Comparison of ENCODE assay signal across 8 mouse cellular contexts in the genomic region with DNA sequence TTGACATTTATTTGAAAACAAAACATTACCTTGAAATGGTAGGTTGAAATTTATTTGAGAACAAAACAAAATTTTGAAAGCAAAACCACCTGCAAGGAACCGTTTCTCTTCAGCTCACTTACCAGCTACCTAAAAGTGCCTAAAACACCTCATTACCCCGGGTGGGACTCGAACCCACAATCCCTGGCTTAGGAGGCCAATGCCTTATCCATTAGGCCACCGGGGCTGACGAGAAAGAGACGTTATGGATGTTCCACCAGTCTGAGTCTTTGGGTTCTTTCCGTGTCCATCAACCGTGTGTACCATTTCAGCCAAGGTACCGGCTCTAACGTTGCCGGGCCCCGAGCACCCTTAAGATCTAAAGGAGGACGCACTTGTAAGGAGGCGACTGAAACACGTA. TPM values are rescaled to one million over a fixed set of nuclear protein-coding genes. Genes with fewer than 3 reads are reported as not detected.
DNase-seq lines count a peak whose midpoint lies in the region; ATAC-seq and TF ChIP-seq lines count a peak whose summit lies in the region.

No protein-coding gene starts in this region.

- 0% methylated on average over 15 of the region's 15 CpGs for WGBS in embryonic facial prominence, embryonic 11.5 days
- 11% methylated on average over 15 of the region's 15 CpGs for WGBS in kidney, adult 2 months
- WGBS in limb, embryonic 11.5 days: 1% methylated on average over 15 of the region's 15 CpGs
- under 1% methylated on average over 15 of the region's 15 CpGs for WGBS in midbrain, embryonic 12.5 days

- H3K36me3 ChIP-seq in embryonic facial prominence, embryonic 11.5 days (replicated peaks; ENCODE audit: control insufficient read depth, insufficient read depth, low read depth, low read length): no peaks in the 10 kb centered on the region
- H3K36me3 ChIP-seq in kidney, adult 2 months (ENCODE audit: control insufficient read depth, insufficient read depth, low read length): no peaks in the 10 kb centered on the region
- no peaks in the 10 kb centered on the region for H3K36me3 ChIP-seq in limb, embryonic 11.5 days (ENCODE audit: control insufficient read depth, insufficient read depth, low read length)
- no peaks in the 10 kb centered on the region for H3K36me3 ChIP-seq in midbrain, embryonic 12.5 days

- H3K4me1 ChIP-seq in embryonic facial prominence, embryonic 11.5 days (ENCODE audit: control insufficient read depth, insufficient read depth, low read length): no peaks in the 10 kb centered on the region
- H3K4me1 ChIP-seq in kidney, adult 2 months (ENCODE audit: control insufficient read depth, insufficient read depth, low read length): no peaks in the 10 kb centered on the region
- peaks cover 3% of the 10 kb centered on the region; the same call in 1 of the 2 replicates for H3K4me1 ChIP-seq in limb, embryonic 11.5 days (ENCODE audit: control insufficient read depth, insufficient read depth, low read length)
- H3K4me1 ChIP-seq in midbrain, embryonic 12.5 days: peaks cover 7% of the 10 kb centered on the region; the same call in 1 of the 2 replicates

- 0 out of 2 replicates have a peak, but pooled peaks have one; percentile 4 for ATAC-seq in embryonic facial prominence, embryonic 11.5 days (replicated peaks; ENCODE audit: insufficient number of reproducible peaks, low FRiP score, low TSS enrichment, low read depth)
- ATAC-seq in limb, embryonic 11.5 days (ENCODE audit: insufficient number of reproducible peaks, low FRiP score, low TSS enrichment, low read depth): peak; percentile 41
- peak; percentile 9; the same call in 1 of the 2 replicates for ATAC-seq in midbrain, embryonic 12.5 days (ENCODE audit: low FRiP score, low read depth)

- TF ChIP-seq POLR2A in kidney, adult 2 months (IDR thresholded peaks at IDR 0.05; ENCODE audit: low read depth, low read length): no peak

- peak overlapping the region; percentile 80 for H3K4me2 ChIP-seq in embryonic facial prominence, embryonic 11.5 days (ENCODE audit: low read depth, low read length)
- peak overlapping the region; percentile 57 for H3K4me2 ChIP-seq in limb, embryonic 11.5 days (ENCODE audit: low read depth, severe bottlenecking)
- H3K4me2 ChIP-seq in midbrain, embryonic 12.5 days (replicated peaks): peak overlapping the region; percentile 61

- TF ChIP-seq CTCF in kidney, adult 2 months (conservative IDR thresholded peaks at IDR 0.05; ENCODE audit: insufficient read depth, insufficient read length, low read depth, low read length): no peak

- H3K9me3 ChIP-seq in embryonic facial prominence, embryonic 11.5 days (replicated peaks; ENCODE audit: control insufficient read depth, low read length): no peaks in the 10 kb centered on the region
- no peaks in the 10 kb centered on the region for H3K9me3 ChIP-seq in limb, embryonic 11.5 days (ENCODE audit: control insufficient read depth, low read length)
- no peaks in the 10 kb centered on the region for H3K9me3 ChIP-seq in midbrain, embryonic 12.5 days

- no peak overlapping the region for H3K27ac ChIP-seq in embryonic facial prominence, embryonic 11.5 days (replicated peaks; ENCODE audit: low read depth, low read length)
- H3K27ac ChIP-seq in kidney, adult 2 months (ENCODE audit: insufficient read depth, low read depth, low read length): no peak overlapping the region
- no peak overlapping the region for H3K27ac ChIP-seq in limb, embryonic 11.5 days (replicated peaks; ENCODE audit: low read depth, low read length)
- no peak overlapping the region for H3K27ac ChIP-seq in midbrain, embryonic 12.5 days (replicated peaks)

- no peaks in the 10 kb centered on the region for H3K27me3 ChIP-seq in embryonic facial prominence, embryonic 11.5 days (ENCODE audit: control insufficient read depth, insufficient read depth, low read length)
- H3K27me3 ChIP-seq in kidney, adult 2 months (replicated peaks; ENCODE audit: control insufficient read depth, insufficient read depth, low read length): no peaks in the 10 kb centered on the region
- no peaks in the 10 kb centered on the region for H3K27me3 ChIP-seq in limb, embryonic 11.5 days (ENCODE audit: control insufficient read depth, insufficient read depth, low read length)
- peaks cover 6% of the 10 kb centered on the region for H3K27me3 ChIP-seq in midbrain, embryonic 12.5 days

- H3K4me3 ChIP-seq in embryonic facial prominence, embryonic 11.5 days (ENCODE audit: low read depth, low read length): peak overlapping the region; percentile 60
- H3K4me3 ChIP-seq in kidney, adult 2 months (ENCODE audit: insufficient read depth, low read depth, low read length): peak overlapping the region; percentile 48
- H3K4me3 ChIP-seq in limb, embryonic 11.5 days (ENCODE audit: low read depth, low read length): peak overlapping the region; percentile 54
- H3K4me3 ChIP-seq in midbrain, embryonic 12.5 days: peak overlapping the region; percentile 59

- peak; percentile 85 for DNase-seq in 3134 (ENCODE audit: extremely low read depth, insufficient read length, low spot score)
- peak; percentile 81 for DNase-seq in adrenal gland, postnatal 14 days
- peak; percentile 92 for DNase-seq in embryonic facial prominence, embryonic 11.5 days (ENCODE audit: low spot score)
- DNase-seq in heart, adult 18-20 months: peak; percentile 87 to 96
- DNase-seq in kidney, adult 2 months: peak; percentile 85
- peak; percentile 95 for DNase-seq in limb, embryonic 11.5 days (ENCODE audit: low spot score)
- DNase-seq in skeletal muscle tissue, adult 2 months (ENCODE audit: low read depth, low spot score): peak; percentile 80

- no peak overlapping the region; the same call in 1 of the 2 replicates for H3K9ac ChIP-seq in embryonic facial prominence, embryonic 11.5 days (replicated peaks; ENCODE audit: low read length)
- H3K9ac ChIP-seq in limb, embryonic 11.5 days (ENCODE audit: low read length): no peak overlapping the region
- no peak overlapping the region for H3K9ac ChIP-seq in midbrain, embryonic 12.5 days (replicated peaks)

RNA-seq across cellular contexts. Expression of a gene that starts 15.4 kb away (rescaled TPM):
- 9.2 and 9.9 TPM in 2 replicates for total RNA-seq in adrenal gland, postnatal 14 days (2021)
- polyA plus RNA-seq in embryonic facial prominence, embryonic 11.5 days (2014; fragmentation: Nextera tagmentation; extraction: Ambion mirVana): 18.2 and 19.6 TPM in 2 replicates
- total RNA-seq in heart, adult 18-20 months (2021): 1 to 10 TPM; 6.2 to 7.3 TPM
- 12.0 and 14.9 TPM in 2 replicates for polyA plus RNA-seq in kidney, adult 2 months (2012; rRNA removed)
- 24.4 and 25.6 TPM in 2 replicates for polyA plus RNA-seq in limb, embryonic 11.5 days (2014; fragmentation: Nextera tagmentation; extraction: Ambion mirVana)
- 21.8 and 22.4 TPM in 2 replicates for polyA plus RNA-seq in midbrain, embryonic 12.5 days (2016; fragmentation: Nextera tagmentation; extraction: Ambion mirVana)

RNA-seq across cellular contexts. Expression of a gene that starts 50.7 kb away (rescaled TPM):
- 8.5 and 14.6 TPM in 2 replicates for total RNA-seq in adrenal gland, postnatal 14 days (2021)
- polyA plus RNA-seq in embryonic facial prominence, embryonic 11.5 days (2014; fragmentation: Nextera tagmentation; extraction: Ambion mirVana): 17.1 and 19.0 TPM in 2 replicates
- total RNA-seq in heart, adult 18-20 months (2021): 1 to 10 TPM; 2.2 to 3.1 TPM
- 7.9 and 9.8 TPM in 2 replicates for polyA plus RNA-seq in kidney, adult 2 months (2012; rRNA removed)
- 20.5 and 22.7 TPM in 2 replicates for polyA plus RNA-seq in limb, embryonic 11.5 days (2014; fragmentation: Nextera tagmentation; extraction: Ambion mirVana)
- 24.1 and 25.9 TPM in 2 replicates for polyA plus RNA-seq in midbrain, embryonic 12.5 days (2016; fragmentation: Nextera tagmentation; extraction: Ambion mirVana)

RNA-seq across cellular contexts. Expression of a gene that starts 52.0 kb away (rescaled TPM):
- total RNA-seq in adrenal gland, postnatal 14 days (2021): not detected in 2 replicates
- polyA plus RNA-seq in embryonic facial prominence, embryonic 11.5 days (2014; fragmentation: Nextera tagmentation; extraction: Ambion mirVana): 0.28 and 0.59 TPM in 2 replicates
- not detected for total RNA-seq in heart, adult 18-20 months (2021)
- polyA plus RNA-seq in kidney, adult 2 months (2012; rRNA removed): 0.11 TPM in 1 of 2 replicates, not detected in the other
- polyA plus RNA-seq in limb, embryonic 11.5 days (2014; fragmentation: Nextera tagmentation; extraction: Ambion mirVana): 0.24 and 0.80 TPM in 2 replicates
- 0.16 TPM in 1 of 2 replicates, not detected in the other for polyA plus RNA-seq in midbrain, embryonic 12.5 days (2016; fragmentation: Nextera tagmentation; extraction: Ambion mirVana)
